Mouse (Mus musculus) adrenal gland, adult 18-20 months (tissue): ENCODE results near the gene Gtpbp4. TPM values are rescaled to one million over a fixed set of nuclear protein-coding genes. Genes with fewer than 3 reads are reported as not detected.
"Not testable (repeated sequence)": the region's sequence is repeated elsewhere in the genome, so short reads cannot be mapped to it uniquely, and the experiment has no call there.

ENCODE experiments used
- DNase-seq, 2 experiments: peaks; one replicate each; pipeline ENCODE4 v3.0.0; 2021 to 2022; ENCODE audit warnings: low spot score in 2 of 2
- total RNA-seq, 2 experiments: library from RNA; stranded (reverse); gene quantifications; 1 replicate in 1 of 2; 2 replicates in 1 of 2; pipeline ENCODE4 v1.2.3; 2021

Gene Gtpbp4
- total RNA-seq, 2 experiments from 2014 or later: 70.7 to 72.4 TPM

- DNase-seq: no peak
Observed at GRCm38 (mm10) chr13:8992231-8992630, 3.7 kb downstream of the Gtpbp4 start.

GRCm38 (mm10) chr13:8972972-8973371, 22.9 kb downstream of the Gtpbp4 start:
- no peak for DNase-seq

GRCm38 (mm10) chr13:8972369-8972768, 23.5 kb downstream of the Gtpbp4 start:
- no peak for DNase-seq

- DNase-seq: no peak
Observed at GRCm38 (mm10) chr13:8967742-8968141, 28.1 kb downstream of the Gtpbp4 start.

- DNase-seq: no peak
Observed at GRCm38 (mm10) chr13:8965224-8965623, 30.7 kb downstream of the Gtpbp4 start.

- not testable (repeated sequence) for DNase-seq
Observed at GRCm38 (mm10) chr13:8962266-8962665, 33.6 kb downstream of the Gtpbp4 start.

GRCm38 (mm10) chr13:8961128-8961888, 34.6 kb downstream of the Gtpbp4 start:
- not testable (repeated sequence) for DNase-seq

- DNase-seq: not testable (repeated sequence)
Observed at GRCm38 (mm10) chr13:8959554-8959953, 36.3 kb downstream of the Gtpbp4 start.

GRCm38 (mm10) chr13:8959058-8959457, 36.8 kb downstream of the Gtpbp4 start:
- DNase-seq: not testable (repeated sequence)

- not testable (repeated sequence) for DNase-seq
Observed at GRCm38 (mm10) chr13:8956873-8957272, 39.0 kb downstream of the Gtpbp4 start.

- not testable (repeated sequence) for DNase-seq
Observed at GRCm38 (mm10) chr13:8955127-8955526, 40.8 kb downstream of the Gtpbp4 start.

- not testable (repeated sequence) for DNase-seq
Observed at GRCm38 (mm10) chr13:8952563-8952962, 43.3 kb downstream of the Gtpbp4 start, which contains the start of gene Idi2. Gene Idi2 (plus strand): TSS chr13:8952863.

GRCm38 (mm10) chr13:8948131-8948530, 47.8 kb downstream of the Gtpbp4 start, which contains the start of gene Gm9745:
Gene Gm9745 (minus strand): TSS chr13:8948231.
- DNase-seq: not testable (repeated sequence)

GRCm38 (mm10) chr13:8943828-8944227, 52.1 kb downstream of the Gtpbp4 start:
- not testable (repeated sequence) for DNase-seq

GRCm38 (mm10) chr13:8941701-8942100, 54.2 kb downstream of the Gtpbp4 start:
- not testable (repeated sequence) for DNase-seq

- not testable (repeated sequence) for DNase-seq
Observed at GRCm38 (mm10) chr13:8941110-8941509, 54.8 kb downstream of the Gtpbp4 start.

GRCm38 (mm10) chr13:8937611-8938140, 58.2 kb downstream of the Gtpbp4 start:
- not testable (repeated sequence) for DNase-seq

- DNase-seq: no peak
Observed at GRCm38 (mm10) chr13:8933499-8933898, 62.4 kb downstream of the Gtpbp4 start.
